Mouse (Mus musculus) liver, postnatal 0 days (tissue): ENCODE measurements at regions not wholly inside any gene's neighbourhood (a gene's known extent, or its start where the extent isn't known, plus 50 kb on each side); places are given as distances from the start of the nearest gene placed in this dataset.

Source experiments
- ATAC-seq: fragments of 200-750 bp; cut with Nextera tagmentation; 2 replicates; pipeline ENCODE4 v1.8.0; 2017; ENCODE audit warnings: mild to moderate bottlenecking, moderate library complexity
- DNase-seq: peaks from one replicate; pipeline ENCODE4 v3.0.0-alpha.2; 2016
- H3K27ac ChIP-seq: fragments of 300-500 bp; sonication (generic); 2 replicates; pipeline ENCODE4 v1.5.1; 2014; ENCODE audit warnings: antibody characterized with exemption, moderate library complexity, mild to moderate bottlenecking, low read depth
- H3K27me3 ChIP-seq: fragments of 300-500 bp; sonication (generic); 2 replicates; pipeline ENCODE4 v1.6.1; 2014; ENCODE audit warnings: low read length, control low read depth, mixed read lengths; ENCODE audit not compliant: insufficient read depth
- H3K36me3 ChIP-seq: fragments of 300-500 bp; sonication (generic); replicated peaks from 2 replicates; pipeline ENCODE4 v1.6.1; 2014; ENCODE audit warnings: mild to moderate bottlenecking, control low read depth, low read length, moderate library complexity, mixed read lengths; ENCODE audit not compliant: insufficient read depth
- H3K4me1 ChIP-seq: fragments of 300-500 bp; sonication (generic); 2 replicates; pipeline ENCODE4 v1.6.1; 2014; ENCODE audit warnings: antibody characterized with exemption, mild to moderate bottlenecking, control low read depth; ENCODE audit not compliant: insufficient read depth
- H3K4me2 ChIP-seq: fragments of 300-500 bp; sonication (generic); 2 replicates; pipeline ENCODE4 v1.6.1; 2014; ENCODE audit warnings: low read depth, mild to moderate bottlenecking, low read length, moderate library complexity, mixed read lengths
- H3K4me3 ChIP-seq: fragments of 300-500 bp; sonication (generic); 2 replicates; pipeline ENCODE4 v1.5.1; 2014; ENCODE audit warnings: low read depth, low read length
- H3K9ac ChIP-seq: fragments of 300-500 bp; sonication (generic); replicated peaks from 2 replicates; pipeline ENCODE4 v1.6.1; 2014; ENCODE audit warnings: mild to moderate bottlenecking, moderate library complexity
- H3K9me3 ChIP-seq: fragments of 300-500 bp; sonication (generic); 2 replicates; pipeline ENCODE4 v1.6.1; 2016; ENCODE audit warnings: mild to moderate bottlenecking, control low read depth, low read length, mixed read lengths
- CTCF ChIP-seq: sonication (generic); IDR thresholded peaks from 2 replicates; pipeline ENCODE4 v1.5.1; 2016; ENCODE audit warnings: antibody characterized with exemption, low read depth
- EP300 ChIP-seq: IDR thresholded peaks from 2 replicates; pipeline ENCODE4 v1.6.1; 2016; ENCODE audit warnings: antibody characterized with exemption, low read depth, mild to moderate bottlenecking
- WGBS: fragments of 180-500 bp; shearing (Covaris S2); extraction: QIAGEN DNeasy Blood & Tissue Kit; methylation state at CpG from one replicate; pipeline ENCODE4 v1.1.7; 2014; ENCODE audit not compliant: insufficient replicate concordance; 5-methylcytosine and 5-hydroxymethylcytosine counted together

GRCm38 (mm10) chr14:25248941-25249340 lies 210.0 kb upstream of the Zmiz1 start:
- no peaks in the 10 kb centered on the region for H3K27me3 ChIP-seq
- DNase-seq (no peak), ATAC-seq (no peak)
- no peak overlapping the region for H3K4me3 ChIP-seq
- no peak overlapping the region for H3K9ac ChIP-seq
- H3K9me3 ChIP-seq: no peaks in the 10 kb centered on the region
- no peak for TF ChIP-seq CTCF
- TF ChIP-seq EP300: no peak
- WGBS: 81% methylated on average over 3 of the region's 3 CpGs
- no peaks in the 10 kb centered on the region for H3K36me3 ChIP-seq
- H3K4me1 ChIP-seq: no peaks in the 10 kb centered on the region
- H3K27ac ChIP-seq: no peak overlapping the region
- H3K4me2 ChIP-seq: no peak overlapping the region

DNA sequence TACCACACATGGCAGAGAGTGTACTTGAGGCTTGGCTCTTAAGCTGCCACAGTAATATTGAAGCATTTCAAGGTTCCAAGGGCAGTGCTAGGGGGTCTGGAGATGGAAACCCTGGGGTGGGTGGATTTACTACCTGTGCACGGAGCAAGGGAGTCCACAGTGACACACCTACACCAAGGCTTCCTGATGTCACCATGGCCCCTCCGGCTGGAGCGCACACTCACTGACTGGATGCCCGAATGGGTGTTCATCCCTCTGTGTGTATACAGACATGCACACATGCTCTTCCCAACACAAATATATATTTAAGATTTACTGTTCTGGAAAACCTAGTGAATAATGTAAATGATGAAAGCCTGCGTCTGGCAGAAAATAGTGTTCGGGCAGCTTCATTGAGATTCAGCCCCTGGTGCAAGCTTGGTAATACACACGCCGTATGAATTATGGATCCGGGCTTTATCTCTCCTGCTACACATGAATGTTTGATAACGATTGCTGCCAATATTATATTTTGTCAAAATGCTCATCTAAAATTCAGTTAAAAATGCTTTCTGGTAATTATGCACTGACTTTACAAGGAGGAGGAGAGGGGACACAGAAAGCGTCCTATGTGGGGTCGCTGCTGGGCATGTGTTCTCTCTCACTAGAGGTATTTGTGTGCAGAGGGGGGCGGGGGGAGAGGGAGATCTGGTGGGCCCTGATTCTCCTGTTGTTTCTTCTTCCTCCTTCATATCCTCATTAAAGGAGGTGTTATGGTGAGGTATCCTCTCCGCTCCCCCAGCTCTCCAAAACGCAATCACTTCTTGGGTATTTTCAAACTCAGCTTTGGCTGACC lies 205.8 kb upstream of the Zmiz1 start:
- no peak for DNase-seq
- Histone ChIP-seq H3K9me3 (no peaks in the 10 kb centered on the region), H3K4me3 (no peak overlapping the region), H3K27me3 (no peaks in the 10 kb centered on the region), H3K36me3 (no peaks in the 10 kb centered on the region), H3K27ac (no peak overlapping the region), H3K4me2 (no peak overlapping the region), H3K9ac (no peak overlapping the region), H3K4me1 (no peaks in the 10 kb centered on the region)
- no peak for TF ChIP-seq EP300
- TF ChIP-seq CTCF: no peak
- WGBS: 90% methylated on average over 15 of the region's 15 CpGs
- no peak for ATAC-seq

DNA sequence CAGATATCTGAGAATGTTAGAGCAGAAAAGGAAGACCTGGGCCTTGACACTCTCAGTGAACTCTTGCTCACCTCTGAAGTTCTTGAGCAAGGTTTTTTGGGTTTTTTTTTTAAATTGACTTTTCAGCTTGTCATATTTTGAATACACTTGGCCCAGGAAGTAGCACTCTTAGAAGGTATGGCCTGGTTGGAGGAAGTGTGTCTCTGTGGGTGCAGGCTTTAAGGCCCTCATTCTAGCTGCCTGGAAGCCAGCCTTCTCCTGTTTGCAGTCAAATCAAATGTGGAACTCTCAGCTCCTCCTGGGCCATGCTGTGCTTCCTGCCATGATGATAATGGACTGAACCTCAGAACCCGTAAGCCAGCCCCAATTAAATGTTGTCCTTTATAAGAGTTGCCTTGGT lies 195.9 kb upstream of the Zmiz1 start:
- TF ChIP-seq EP300 (no peak), CTCF (no peak)
- Histone ChIP-seq H3K36me3 (no peaks in the 10 kb centered on the region), H3K27me3 (no peaks in the 10 kb centered on the region), H3K4me3 (no peak overlapping the region), H3K9me3 (no peaks in the 10 kb centered on the region), H3K4me2 (no peak overlapping the region), H3K4me1 (no peaks in the 10 kb centered on the region), H3K27ac (no peak overlapping the region), H3K9ac (no peak overlapping the region)
- 63% methylated on average over 1 of the region's 1 CpGs for WGBS
- no peak for ATAC-seq
- no peak for DNase-seq

DNA sequence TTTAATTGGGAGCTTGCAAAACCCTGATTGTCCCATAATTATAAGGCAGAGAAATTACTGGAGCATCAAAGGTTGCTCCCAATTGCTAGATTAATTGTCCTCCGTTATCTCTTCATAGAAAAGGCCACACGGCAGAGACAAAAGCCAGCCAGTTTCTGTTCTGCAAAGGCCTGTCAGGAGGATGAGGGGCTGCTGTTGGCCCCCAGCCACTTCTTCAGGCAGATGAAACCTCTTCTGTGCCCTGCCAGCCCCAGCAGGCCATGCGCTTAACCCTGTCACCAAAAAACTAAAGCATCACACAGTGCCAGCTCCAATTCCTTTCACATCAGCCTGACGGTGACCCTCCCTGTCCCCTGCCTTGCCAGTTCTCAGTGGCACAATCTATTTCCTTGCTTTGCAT lies 192.1 kb upstream of the Zmiz1 start:
- H3K27ac ChIP-seq: no peak overlapping the region
- H3K27me3 ChIP-seq: no peaks in the 10 kb centered on the region
- ATAC-seq (no peak), DNase-seq (no peak)
- WGBS: 73% methylated on average over 4 of the region's 4 CpGs
- H3K9me3 ChIP-seq: no peaks in the 10 kb centered on the region
- H3K4me1 ChIP-seq: no peaks in the 10 kb centered on the region
- no peak overlapping the region for H3K4me3 ChIP-seq
- no peak for TF ChIP-seq CTCF
- TF ChIP-seq EP300: no peak
- no peak overlapping the region for H3K4me2 ChIP-seq
- H3K9ac ChIP-seq: no peak overlapping the region
- no peaks in the 10 kb centered on the region for H3K36me3 ChIP-seq

GRCm38 (mm10) chr14:25268090-25268631 lies 190.8 kb upstream of the Zmiz1 start:
- no peak overlapping the region for H3K27ac ChIP-seq
- no peak for ATAC-seq
- no peak overlapping the region for H3K9ac ChIP-seq
- 72% methylated on average over 13 of the region's 13 CpGs for WGBS
- no peaks in the 10 kb centered on the region for H3K27me3 ChIP-seq
- H3K4me3 ChIP-seq: no peak overlapping the region
- TF ChIP-seq CTCF: no peak
- no peak for TF ChIP-seq EP300
- no peaks in the 10 kb centered on the region for H3K36me3 ChIP-seq
- no peaks in the 10 kb centered on the region for H3K9me3 ChIP-seq
- no peaks in the 10 kb centered on the region for H3K4me1 ChIP-seq
- DNase-seq: no peak
- H3K4me2 ChIP-seq: no peak overlapping the region

DNA sequence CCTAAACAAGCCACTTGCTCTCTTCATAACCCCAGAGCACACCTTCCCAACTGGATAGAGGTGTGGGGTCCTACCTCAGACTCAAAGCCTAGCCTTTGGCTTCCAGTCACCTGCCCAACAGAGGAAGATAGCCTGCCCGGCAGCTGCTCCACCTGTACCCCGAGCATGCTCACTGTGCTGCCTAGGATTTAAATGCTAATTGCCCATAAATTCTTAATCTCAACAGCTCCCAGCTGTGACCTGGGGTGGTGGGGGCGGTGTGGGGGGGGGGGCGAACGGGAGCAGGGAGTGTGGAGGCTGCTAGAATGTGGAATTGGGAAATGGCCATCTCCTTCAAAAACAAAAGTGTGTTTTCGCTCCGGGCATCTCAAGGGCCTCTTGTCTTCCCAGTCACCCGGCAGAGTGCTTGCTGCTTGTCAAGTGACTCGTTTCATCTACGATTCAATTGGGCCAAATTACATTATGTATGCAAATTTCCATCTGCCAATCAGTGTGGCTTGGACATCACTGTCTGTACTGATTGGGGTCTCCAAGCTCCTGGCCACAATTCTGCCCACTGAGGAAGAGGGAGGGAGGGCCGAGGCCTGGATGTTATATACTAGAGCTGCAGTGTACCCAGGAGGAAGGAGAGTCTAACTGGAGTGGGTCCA lies 188.6 kb upstream of the Zmiz1 start:
- no peak for ATAC-seq
- no peak overlapping the region for H3K4me2 ChIP-seq
- no peak overlapping the region for H3K4me3 ChIP-seq
- H3K4me1 ChIP-seq: no peaks in the 10 kb centered on the region
- no peaks in the 10 kb centered on the region for H3K9me3 ChIP-seq
- no peak for TF ChIP-seq EP300
- no peak for TF ChIP-seq CTCF
- 61% methylated on average over 11 of the region's 11 CpGs for WGBS
- no peaks in the 10 kb centered on the region for H3K36me3 ChIP-seq
- no peak overlapping the region for H3K9ac ChIP-seq
- no peak overlapping the region for H3K27ac ChIP-seq
- H3K27me3 ChIP-seq: 0 out of 2 replicates have a peak, but pooled peaks cover 3% of the 10 kb centered on the region
- DNase-seq: no peak
